Mouse (Mus musculus): ENCODE measurements around the gene Gm3839. TPM values are rescaled to one million over a fixed set of nuclear protein-coding genes. Genes with fewer than 3 reads are reported as not detected.

Gene Gm3839
- total and polyA plus RNA-seq, 2 experiments from 2014 or later: 1.8 to 4.7 TPM

GRCm38 (mm10) chr14:11257161-11257705 lies 99.3 kb downstream of the Gm3839 start:
- H3K4me2 ChIP-seq (ENCODE audit: low read depth, low read length): no peak overlapping the region
- DNase-seq (ENCODE audit: low spot score) (no peak), ATAC-seq (no peak)
- H3K36me3 ChIP-seq (ENCODE audit: insufficient read depth, low read length): no peaks in the 10 kb centered on the region
- H3K4me1 ChIP-seq (ENCODE audit: insufficient read depth, low read length): no peaks in the 10 kb centered on the region
- WGBS: 84% methylated on average over 4 of the region's 4 CpGs
- no peaks in the 10 kb centered on the region for H3K27me3 ChIP-seq (ENCODE audit: insufficient read depth, low read length)
- H3K27ac ChIP-seq: no peak overlapping the region
- H3K9me3 ChIP-seq (ENCODE audit: low read length): no peaks in the 10 kb centered on the region
- H3K9ac ChIP-seq (replicated peaks; ENCODE audit: low read length): no peak overlapping the region
- H3K4me3 ChIP-seq (ENCODE audit: low read length): no peak overlapping the region
- no peak for TF ChIP-seq CTCF (IDR thresholded peaks at IDR 0.05; ENCODE audit: low read depth)

- no peak overlapping the region for H3K9ac ChIP-seq (replicated peaks; ENCODE audit: low read length)
- H3K9me3 ChIP-seq (ENCODE audit: low read length): no peaks in the 10 kb centered on the region
- no peaks in the 10 kb centered on the region for H3K4me1 ChIP-seq (ENCODE audit: insufficient read depth, low read length)
- no peak for TF ChIP-seq CTCF (IDR thresholded peaks at IDR 0.05; ENCODE audit: low read depth)
- no peak for DNase-seq (ENCODE audit: low spot score)
- H3K27me3 ChIP-seq (ENCODE audit: insufficient read depth, low read length): no peaks in the 10 kb centered on the region
- H3K36me3 ChIP-seq (ENCODE audit: insufficient read depth, low read length): no peaks in the 10 kb centered on the region
- no peak for ATAC-seq
- no peak overlapping the region for H3K4me2 ChIP-seq (ENCODE audit: low read depth, low read length)
- H3K27ac ChIP-seq: no peak overlapping the region
- no peak overlapping the region for H3K4me3 ChIP-seq (ENCODE audit: low read length)
Measured at GRCm38 (mm10) chr14:11248053-11248452, 108.5 kb downstream of the Gm3839 start.

GRCm38 (mm10) chr14:11244546-11244945 lies 112.0 kb downstream of the Gm3839 start:
- Histone ChIP-seq H3K27me3 (ENCODE audit: insufficient read depth, low read length) (no peaks in the 10 kb centered on the region), H3K27ac (no peak overlapping the region), H3K9me3 (ENCODE audit: low read length) (no peaks in the 10 kb centered on the region), H3K9ac (replicated peaks; ENCODE audit: low read length) (no peak overlapping the region), H3K4me1 (ENCODE audit: insufficient read depth, low read length) (no peaks in the 10 kb centered on the region), H3K4me2 (ENCODE audit: low read depth, low read length) (no peak overlapping the region), H3K4me3 (ENCODE audit: low read length) (no peak overlapping the region), H3K36me3 (ENCODE audit: insufficient read depth, low read length) (no peaks in the 10 kb centered on the region)
- DNase-seq (ENCODE audit: low spot score): no peak
- TF ChIP-seq CTCF (IDR thresholded peaks at IDR 0.05; ENCODE audit: low read depth): no peak
- WGBS: 60% methylated on average over 5 of the region's 5 CpGs
- ATAC-seq: no peak

GRCm38 (mm10) chr14:11232086-11232485 lies 124.4 kb downstream of the Gm3839 start:
- no peaks in the 10 kb centered on the region for H3K36me3 ChIP-seq (ENCODE audit: insufficient read depth, low read length)
- 82% methylated on average over 7 of the region's 7 CpGs for WGBS

More at GRCm38 (mm10) chr14:11232086-11232485, 124.4 kb downstream of the Gm3839 start:
- ATAC-seq (no peak), DNase-seq (ENCODE audit: low spot score) (no peak)
- Histone ChIP-seq H3K4me1 (ENCODE audit: insufficient read depth, low read length) (no peaks in the 10 kb centered on the region), H3K27me3 (ENCODE audit: insufficient read depth, low read length) (no peaks in the 10 kb centered on the region), H3K9ac (replicated peaks; ENCODE audit: low read length) (no peak overlapping the region), H3K9me3 (ENCODE audit: low read length) (no peaks in the 10 kb centered on the region), H3K4me2 (ENCODE audit: low read depth, low read length) (no peak overlapping the region), H3K4me3 (ENCODE audit: low read length) (no peak overlapping the region), H3K27ac (no peak overlapping the region)
- no peak for TF ChIP-seq CTCF (IDR thresholded peaks at IDR 0.05; ENCODE audit: low read depth)

Small RNA genes lying within 50 kb of the gene (microRNA-seq; reads per million reads assigned to microRNA genes)
- 0 reads per million in 2 experiments for gene Mir5124b

Other genes starting within 250 kb of the Gm3839 start
- 2.5 and 8.9 TPM in 2 replicates for gene Fhit, start 194.7 kb downstream of the Gm3839 start, total RNA-seq (2014; rRNA removed)
- 12.5 and 12.9 TPM in 2 replicates for gene Fhit, start 194.7 kb downstream of the Gm3839 start, polyA plus RNA-seq (2015; fragmentation: Nextera tagmentation; extraction: Ambion mirVana)
- 90.5 and 101 TPM in 2 replicates for gene Ptprg, start 196.8 kb upstream of the Gm3839 start, total RNA-seq (2014; rRNA removed)
- gene Ptprg, start 196.8 kb upstream of the Gm3839 start, polyA plus RNA-seq (2015; fragmentation: Nextera tagmentation; extraction: Ambion mirVana): 33.0 and 35.6 TPM in 2 replicates

Data from hindbrain, postnatal 0 days (tissue).